Mouse (Mus musculus): ENCODE measurements at regions not wholly inside any gene's neighbourhood (a gene's known extent, or its start where the extent isn't known, plus 50 kb on each side); places are given as distances from the start of the nearest gene placed in this dataset.

DNA sequence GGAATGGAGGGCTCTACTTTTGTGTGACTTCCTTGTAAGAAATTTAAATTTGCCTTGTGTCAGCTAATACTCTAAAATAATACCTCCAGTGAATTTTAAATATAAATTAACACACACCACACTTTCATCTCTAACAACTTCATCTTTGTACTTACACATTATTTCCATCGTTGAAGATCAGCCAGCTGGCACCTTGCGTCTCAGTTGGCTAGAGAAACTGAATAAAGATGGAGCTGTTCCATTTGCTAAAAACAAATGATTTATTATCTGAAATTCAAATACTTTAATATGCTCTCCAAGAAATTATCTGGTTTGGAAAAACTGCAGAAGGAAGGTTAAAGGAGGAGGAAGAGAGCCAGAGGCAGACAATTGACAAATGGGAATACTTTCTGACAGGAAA is 122.0 kb upstream of the Gm11096 start:
- H3K4me3 ChIP-seq (ENCODE audit: low read depth, low read length) = no peak overlapping the region
- H3K9ac ChIP-seq (ENCODE audit: low read depth, low read length) = no peak overlapping the region
- H3K9me3 ChIP-seq (replicated peaks; ENCODE audit: control insufficient read depth, low read length) = no peaks in the 10 kb centered on the region
- H3K27me3 ChIP-seq (ENCODE audit: control insufficient read depth, insufficient read depth, low read depth, low read length) = no peaks in the 10 kb centered on the region
- no peak for ATAC-seq (ENCODE audit: low read depth)
- H3K27ac ChIP-seq (ENCODE audit: low read length) = no peak overlapping the region
- no peaks in the 10 kb centered on the region for H3K4me1 ChIP-seq (ENCODE audit: control insufficient read depth, low read depth, low read length)
- H3K36me3 ChIP-seq (ENCODE audit: control insufficient read depth, insufficient read depth) = no peaks in the 10 kb centered on the region
- H3K4me2 ChIP-seq (ENCODE audit: low read depth, low read length) = no peak overlapping the region
- 71% methylated on average over 2 of the region's 2 CpGs for WGBS (ENCODE audit: insufficient replicate concordance)

DNA sequence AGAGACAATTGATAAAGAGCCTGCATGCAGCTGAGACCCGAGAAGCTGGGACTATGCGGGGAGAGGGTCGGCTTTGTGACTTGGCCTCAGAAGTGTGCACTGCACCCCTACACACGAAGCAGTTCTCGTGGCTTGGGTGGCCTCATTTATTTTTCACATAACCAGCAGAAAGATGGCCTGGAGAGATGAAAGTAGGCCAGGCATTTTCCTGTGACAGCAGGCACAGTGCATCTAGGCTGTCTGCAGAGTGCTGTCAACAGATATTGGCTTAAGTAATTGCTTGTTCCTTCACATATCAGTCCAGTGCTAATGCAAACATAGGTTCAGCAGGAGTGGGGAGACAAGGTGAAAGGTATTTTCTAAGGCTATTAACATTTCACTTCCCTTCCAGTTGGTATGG is 124.9 kb upstream of the Gm11096 start:
- H3K4me2 ChIP-seq (ENCODE audit: low read depth, low read length) = no peak overlapping the region
- H3K27ac ChIP-seq (ENCODE audit: low read length) = no peak overlapping the region
- H3K4me1 ChIP-seq (ENCODE audit: control insufficient read depth, low read depth, low read length) = no peaks in the 10 kb centered on the region
- no peaks in the 10 kb centered on the region for H3K27me3 ChIP-seq (ENCODE audit: control insufficient read depth, insufficient read depth, low read depth, low read length)
- no peaks in the 10 kb centered on the region for H3K36me3 ChIP-seq (ENCODE audit: control insufficient read depth, insufficient read depth)
- no peak for ATAC-seq (ENCODE audit: low read depth)
- no peaks in the 10 kb centered on the region for H3K9me3 ChIP-seq (replicated peaks; ENCODE audit: control insufficient read depth, low read length)
- H3K4me3 ChIP-seq (ENCODE audit: low read depth, low read length) = no peak overlapping the region
- no peak overlapping the region for H3K9ac ChIP-seq (ENCODE audit: low read depth, low read length)
- WGBS (ENCODE audit: insufficient replicate concordance) = 62% methylated on average over 5 of the region's 5 CpGs

DNA sequence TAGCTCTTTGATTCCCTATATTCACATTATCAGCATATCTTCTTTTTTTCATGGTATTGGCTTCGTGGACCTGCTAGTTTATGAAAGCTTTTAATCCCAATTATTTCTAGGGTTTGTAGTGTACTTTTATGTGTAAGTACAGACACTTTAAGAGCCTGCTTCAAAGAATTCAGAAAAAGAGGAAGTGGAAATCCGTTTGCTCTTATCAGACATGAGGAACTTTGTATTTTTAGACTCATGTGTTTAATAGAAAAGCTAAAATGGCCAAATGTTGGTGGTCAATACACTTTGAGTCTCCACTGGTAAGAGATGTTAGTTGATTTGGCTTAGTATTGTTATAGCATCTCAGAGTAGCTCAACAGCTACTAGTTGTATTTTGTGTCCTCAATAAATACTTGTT is 135.7 kb upstream of the Gm11096 start:
- 20% methylated on average over 2 of the region's 2 CpGs for WGBS (ENCODE audit: insufficient replicate concordance)
- no peaks in the 10 kb centered on the region for H3K4me1 ChIP-seq (ENCODE audit: control insufficient read depth, low read depth, low read length)
- no peak overlapping the region for H3K4me2 ChIP-seq (ENCODE audit: low read depth, low read length)
- H3K9ac ChIP-seq (ENCODE audit: low read depth, low read length) = no peak overlapping the region
- H3K9me3 ChIP-seq (replicated peaks; ENCODE audit: control insufficient read depth, low read length) = no peaks in the 10 kb centered on the region
- H3K4me3 ChIP-seq (ENCODE audit: low read depth, low read length) = no peak overlapping the region
- no peaks in the 10 kb centered on the region for H3K36me3 ChIP-seq (ENCODE audit: control insufficient read depth, insufficient read depth)
- H3K27ac ChIP-seq (ENCODE audit: low read length) = no peak overlapping the region
- H3K27me3 ChIP-seq (ENCODE audit: control insufficient read depth, insufficient read depth, low read depth, low read length) = no peaks in the 10 kb centered on the region
- no peak for ATAC-seq (ENCODE audit: low read depth)

DNA sequence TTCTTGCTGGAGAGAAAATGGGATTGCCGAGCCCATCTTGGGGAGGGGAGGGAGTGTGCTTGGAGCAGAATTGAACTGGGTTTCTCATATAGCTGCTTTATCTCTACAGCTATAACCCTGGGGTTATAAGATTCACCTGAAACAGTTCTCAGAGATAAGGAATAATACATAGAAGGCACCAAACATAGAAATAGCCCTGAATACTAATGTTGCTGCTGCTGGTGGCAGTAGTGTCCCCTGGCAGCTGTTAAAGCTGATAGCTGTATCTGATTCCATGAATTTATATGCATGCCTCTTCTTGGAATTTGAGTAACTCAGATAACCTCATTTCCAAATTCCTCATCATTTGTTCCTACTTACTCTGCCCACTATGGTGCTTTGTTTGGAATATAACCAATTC is 137.0 kb upstream of the Gm11096 start:
- H3K9ac ChIP-seq (ENCODE audit: low read depth, low read length) = no peak overlapping the region
- H3K4me3 ChIP-seq (ENCODE audit: low read depth, low read length) = no peak overlapping the region
- no peaks in the 10 kb centered on the region for H3K9me3 ChIP-seq (replicated peaks; ENCODE audit: control insufficient read depth, low read length)
- no peak for ATAC-seq (ENCODE audit: low read depth)
- no peak overlapping the region for H3K27ac ChIP-seq (ENCODE audit: low read length)
- no peaks in the 10 kb centered on the region for H3K4me1 ChIP-seq (ENCODE audit: control insufficient read depth, low read depth, low read length)
- no peaks in the 10 kb centered on the region for H3K27me3 ChIP-seq (ENCODE audit: control insufficient read depth, insufficient read depth, low read depth, low read length)
- no peaks in the 10 kb centered on the region for H3K36me3 ChIP-seq (ENCODE audit: control insufficient read depth, insufficient read depth)
- no peak overlapping the region for H3K4me2 ChIP-seq (ENCODE audit: low read depth, low read length)
- 48% methylated on average over 1 of the region's 1 CpGs for WGBS (ENCODE audit: insufficient replicate concordance)

DNA sequence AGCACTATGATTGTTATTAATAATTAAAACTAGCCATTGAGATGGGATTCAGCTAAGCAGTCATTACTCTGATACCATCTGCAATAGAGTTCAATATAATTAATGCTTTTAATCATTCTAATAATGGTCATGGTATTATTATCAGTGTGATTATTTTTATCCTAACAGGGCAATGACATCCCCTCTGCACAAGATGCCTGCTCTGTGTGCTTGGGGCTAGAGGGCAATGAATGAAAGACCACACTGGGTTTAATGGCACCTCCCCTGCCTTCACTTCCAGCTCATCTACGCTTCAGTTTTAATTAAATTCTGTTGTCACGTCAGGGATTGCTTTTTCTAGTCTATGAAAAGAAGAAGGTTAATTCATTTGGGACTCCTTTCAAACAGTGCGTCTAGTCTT is 139.1 kb upstream of the Gm11096 start:
- Histone ChIP-seq H3K4me3 (ENCODE audit: low read depth, low read length) (no peak overlapping the region), H3K4me1 (ENCODE audit: control insufficient read depth, low read depth, low read length) (no peaks in the 10 kb centered on the region), H3K9me3 (replicated peaks; ENCODE audit: control insufficient read depth, low read length) (no peaks in the 10 kb centered on the region), H3K36me3 (ENCODE audit: control insufficient read depth, insufficient read depth) (no peaks in the 10 kb centered on the region), H3K9ac (ENCODE audit: low read depth, low read length) (no peak overlapping the region), H3K4me2 (ENCODE audit: low read depth, low read length) (no peak overlapping the region), H3K27ac (ENCODE audit: low read length) (no peak overlapping the region), H3K27me3 (ENCODE audit: control insufficient read depth, insufficient read depth, low read depth, low read length) (no peaks in the 10 kb centered on the region)
- 63% methylated on average over 3 of the region's 3 CpGs for WGBS (ENCODE audit: insufficient replicate concordance)
- no peak for ATAC-seq (ENCODE audit: low read depth)

DNA sequence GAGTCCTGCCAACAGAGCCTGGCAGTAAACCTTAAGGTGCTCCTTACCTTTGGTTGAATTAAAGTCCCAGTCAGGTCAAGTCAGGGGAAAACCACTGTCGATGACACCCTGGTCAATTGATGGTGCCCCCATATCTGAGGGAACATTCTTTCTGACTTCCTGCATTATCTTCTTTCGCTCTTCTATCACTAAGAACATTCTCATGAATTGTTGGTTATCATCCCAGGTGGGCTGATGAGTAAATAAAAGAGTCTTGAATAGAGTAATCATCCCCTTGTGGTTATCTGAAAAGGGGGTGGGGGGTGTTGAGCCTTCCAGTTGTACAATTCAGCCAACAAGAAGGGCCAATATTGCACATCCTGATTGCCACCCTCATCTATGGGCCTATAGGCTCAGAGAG is 149.7 kb upstream of the Gm11096 start:
- Histone ChIP-seq H3K4me1 (ENCODE audit: control insufficient read depth, low read depth, low read length) (no peaks in the 10 kb centered on the region), H3K9me3 (replicated peaks; ENCODE audit: control insufficient read depth, low read length) (no peaks in the 10 kb centered on the region), H3K27ac (ENCODE audit: low read length) (no peak overlapping the region), H3K27me3 (ENCODE audit: control insufficient read depth, insufficient read depth, low read depth, low read length) (no peaks in the 10 kb centered on the region), H3K9ac (ENCODE audit: low read depth, low read length) (no peak overlapping the region), H3K36me3 (ENCODE audit: control insufficient read depth, insufficient read depth) (no peaks in the 10 kb centered on the region), H3K4me3 (ENCODE audit: low read depth, low read length) (no peak overlapping the region), H3K4me2 (ENCODE audit: low read depth, low read length) (no peak overlapping the region)
- ATAC-seq (ENCODE audit: low read depth) = no peak
- WGBS (ENCODE audit: insufficient replicate concordance) = 52% methylated on average over 2 of the region's 2 CpGs

DNA sequence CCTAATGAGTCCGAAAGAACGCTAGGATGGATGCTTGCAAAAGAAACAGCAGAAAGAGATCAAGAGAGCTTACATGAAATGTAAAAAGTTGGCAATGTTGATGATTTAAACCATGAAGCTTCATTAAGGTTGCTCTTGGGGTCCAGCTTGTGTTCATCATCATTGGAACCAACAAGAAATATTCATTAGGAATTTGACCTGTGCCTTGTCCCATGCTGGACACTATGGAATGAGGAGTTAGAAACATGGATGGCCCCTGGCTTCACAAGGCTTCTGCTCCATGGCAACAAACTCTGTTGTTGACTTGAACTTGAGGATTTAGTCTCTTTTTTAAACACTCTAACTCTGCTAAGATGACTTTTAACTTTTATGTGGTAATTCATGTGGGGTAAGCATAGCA is 159.0 kb upstream of the Gm11096 start:
- ATAC-seq (ENCODE audit: low read depth) = no peak
- H3K4me3 ChIP-seq (ENCODE audit: low read depth, low read length) = no peak overlapping the region

DNA sequence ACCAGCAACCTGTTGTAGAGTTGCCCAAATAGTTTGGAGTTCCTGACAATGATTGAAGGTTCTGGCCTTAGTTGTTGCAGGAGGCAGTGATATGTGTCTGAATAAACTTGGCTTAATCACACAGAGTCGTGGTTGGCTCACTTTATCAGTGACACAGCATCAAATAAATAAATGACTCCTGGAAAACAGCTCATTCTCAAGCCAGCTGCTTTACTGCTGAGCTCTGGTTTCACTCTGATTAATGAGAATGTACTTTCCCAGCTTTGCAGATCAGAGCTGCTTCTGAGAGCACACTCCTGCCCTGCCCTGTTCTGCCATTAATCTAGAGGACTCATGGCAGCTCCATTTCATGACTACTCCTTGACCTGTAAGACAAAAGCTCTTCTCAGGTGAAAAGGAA is 171.3 kb upstream of the Gm11096 start:
- Histone ChIP-seq H3K27me3 (ENCODE audit: control insufficient read depth, insufficient read depth, low read depth, low read length) (no peaks in the 10 kb centered on the region), H3K9me3 (replicated peaks; ENCODE audit: control insufficient read depth, low read length) (no peaks in the 10 kb centered on the region), H3K4me1 (ENCODE audit: control insufficient read depth, low read depth, low read length) (no peaks in the 10 kb centered on the region), H3K36me3 (ENCODE audit: control insufficient read depth, insufficient read depth) (no peaks in the 10 kb centered on the region), H3K27ac (ENCODE audit: low read length) (no peak overlapping the region), H3K4me2 (ENCODE audit: low read depth, low read length) (no peak overlapping the region), H3K9ac (ENCODE audit: low read depth, low read length) (no peak overlapping the region), H3K4me3 (ENCODE audit: low read depth, low read length) (no peak overlapping the region)
- ATAC-seq (ENCODE audit: low read depth) = no peak
- 4% methylated on average over 1 of the region's 1 CpGs for WGBS (ENCODE audit: insufficient replicate concordance)

More for the DNA sequence above, 159.0 kb upstream of the Gm11096 start:
- Histone ChIP-seq H3K36me3 (ENCODE audit: control insufficient read depth, insufficient read depth) (no peaks in the 10 kb centered on the region), H3K9me3 (replicated peaks; ENCODE audit: control insufficient read depth, low read length) (no peaks in the 10 kb centered on the region), H3K27ac (ENCODE audit: low read length) (no peak overlapping the region), H3K27me3 (ENCODE audit: control insufficient read depth, insufficient read depth, low read depth, low read length) (no peaks in the 10 kb centered on the region), H3K9ac (ENCODE audit: low read depth, low read length) (no peak overlapping the region), H3K4me1 (ENCODE audit: control insufficient read depth, low read depth, low read length) (no peaks in the 10 kb centered on the region), H3K4me2 (ENCODE audit: low read depth, low read length) (no peak overlapping the region)
- WGBS (ENCODE audit: insufficient replicate concordance) = 59% methylated on average over 2 of the region's 2 CpGs

DNA sequence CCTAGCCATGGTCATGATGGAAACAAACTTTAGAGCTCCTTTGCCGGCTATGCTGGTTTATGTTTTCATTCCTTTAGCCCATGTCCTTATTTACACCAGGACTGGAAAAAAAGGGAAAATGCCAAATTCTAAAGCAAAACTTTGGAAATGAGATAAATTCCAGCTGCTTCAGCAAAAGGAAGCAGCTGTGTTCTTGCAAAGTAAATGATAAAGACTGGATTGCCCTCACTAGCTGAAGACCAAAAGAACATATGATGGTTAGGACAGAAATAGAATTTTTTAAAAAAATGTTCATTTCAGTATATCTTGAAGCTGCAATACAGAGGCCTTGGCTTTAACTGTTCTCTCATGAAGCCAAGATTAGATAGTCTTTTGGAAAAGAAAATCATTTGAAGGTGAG is 179.6 kb upstream of the Gm11096 start:
- H3K4me2 ChIP-seq (ENCODE audit: low read depth, low read length) = no peak overlapping the region
- H3K27ac ChIP-seq (ENCODE audit: low read length) = no peak overlapping the region
- H3K36me3 ChIP-seq (ENCODE audit: control insufficient read depth, insufficient read depth) = no peaks in the 10 kb centered on the region
- H3K4me1 ChIP-seq (ENCODE audit: control insufficient read depth, low read depth, low read length) = no peaks in the 10 kb centered on the region
- H3K27me3 ChIP-seq (ENCODE audit: control insufficient read depth, insufficient read depth, low read depth, low read length) = no peaks in the 10 kb centered on the region
- ATAC-seq (ENCODE audit: low read depth) = no peak
- WGBS (ENCODE audit: insufficient replicate concordance) = 71% methylated on average over 1 of the region's 1 CpGs
- no peak overlapping the region for H3K9ac ChIP-seq (ENCODE audit: low read depth, low read length)
- no peak overlapping the region for H3K4me3 ChIP-seq (ENCODE audit: low read depth, low read length)
- no peaks in the 10 kb centered on the region for H3K9me3 ChIP-seq (replicated peaks; ENCODE audit: control insufficient read depth, low read length)

DNA sequence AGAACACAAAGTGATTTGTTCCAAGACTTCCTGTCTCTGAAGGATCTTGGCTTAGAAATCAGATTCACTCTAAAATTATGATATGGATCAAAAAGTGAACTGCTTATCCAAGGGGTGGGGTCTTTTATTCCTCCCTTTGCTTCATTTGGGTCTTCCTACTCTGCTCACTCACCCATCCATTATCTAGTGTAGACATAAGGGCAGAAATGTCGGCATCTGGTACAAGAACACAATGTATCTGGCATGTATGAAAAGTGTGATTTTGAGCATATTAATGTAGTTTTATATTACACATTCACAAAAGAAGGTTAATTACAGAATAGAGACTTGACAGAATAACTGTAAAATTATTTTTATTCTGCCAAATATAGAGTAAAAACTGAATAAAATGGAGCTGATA is 181.5 kb upstream of the Gm11096 start:
- Histone ChIP-seq H3K4me1 (ENCODE audit: control insufficient read depth, low read depth, low read length) (no peaks in the 10 kb centered on the region), H3K9ac (ENCODE audit: low read depth, low read length) (no peak overlapping the region), H3K27me3 (ENCODE audit: control insufficient read depth, insufficient read depth, low read depth, low read length) (no peaks in the 10 kb centered on the region), H3K27ac (ENCODE audit: low read length) (no peak overlapping the region), H3K4me3 (ENCODE audit: low read depth, low read length) (no peak overlapping the region), H3K36me3 (ENCODE audit: control insufficient read depth, insufficient read depth) (no peaks in the 10 kb centered on the region), H3K9me3 (replicated peaks; ENCODE audit: control insufficient read depth, low read length) (no peaks in the 10 kb centered on the region), H3K4me2 (ENCODE audit: low read depth, low read length) (no peak overlapping the region)
- 61% methylated on average over 1 of the region's 1 CpGs for WGBS (ENCODE audit: insufficient replicate concordance)
- ATAC-seq (ENCODE audit: low read depth) = no peak
